Comparison of ENCODE assay signal across 10 mouse cellular contexts in genomic region chr2:38379546-38379870, GRCm38 (mm10). TPM values are rescaled to one million over a fixed set of nuclear protein-coding genes. Genes with fewer than 3 reads are reported as not detected.
DNase-seq lines count a peak whose midpoint lies in the region; ATAC-seq lines count a peak whose summit lies in the region.
"Had no signal": no experiment of that assay in that cellular context is flagged by ENCODE, and none has a peak within 500 bp of the region (broad histone marks: within the 10 kb centered on the region; RNA-seq: fewer than 3 reads in every experiment).

No protein-coding gene starts in this region.

- peaks cover 67% of the 10 kb centered on the region for H3K27me3 ChIP-seq in megakaryocyte, embryonic 14.5 days (replicated peaks)
- peaks cover 44% of the 10 kb centered on the region for H3K27me3 ChIP-seq in limb, embryonic 13.5 days

- peaks cover 16% of the 10 kb centered on the region for H3K4me1 ChIP-seq in megakaryocyte, embryonic 14.5 days
- H3K4me1 ChIP-seq in limb, embryonic 13.5 days, result peaks cover 24% of the 10 kb centered on the region

- no peak overlapping the region for H3K27ac ChIP-seq in limb, embryonic 13.5 days

- peak overlapping the region; percentile 52 for H3K4me2 ChIP-seq in limb, embryonic 13.5 days (replicated peaks)

- 9% methylated on average over 4 of the region's 4 CpGs for WGBS in limb, embryonic 13.5 days

- H3K9ac ChIP-seq in limb, embryonic 13.5 days, result no peak overlapping the region; the same call in 1 of the 2 replicates

- H3K9me3 ChIP-seq in megakaryocyte, embryonic 14.5 days, result peaks cover 5% of the 10 kb centered on the region
- H3K9me3 ChIP-seq in limb, embryonic 13.5 days, result no peaks in the 10 kb centered on the region

- H3K36me3 ChIP-seq in megakaryocyte, embryonic 14.5 days (replicated peaks; ENCODE audit: low read length), result no peaks in the 10 kb centered on the region
- H3K36me3 ChIP-seq in limb, embryonic 13.5 days, result no peaks in the 10 kb centered on the region

- peak; percentile 83 for DNase-seq in cerebellum, adult 9-11 months
- no peak for DNase-seq in cerebellum, adult 8-10 months
- no peak for DNase-seq in lung, adult 18-20 months
- no peak for DNase-seq in spleen, adult 12 weeks (ENCODE audit: low spot score)

- no peak for ATAC-seq in megakaryocyte, adult 5-6 weeks (ENCODE audit: poor library complexity, severe bottlenecking)
- ATAC-seq in limb, embryonic 13.5 days (ENCODE audit: low FRiP score, low read depth), result no peak
- ATAC-seq in inflammation-experienced regulatory T-cells, adult 6 months, result no peak

- peak overlapping the region; percentile 44 for H3K4me3 ChIP-seq in megakaryocyte, embryonic 14.5 days (replicated peaks)
- peak overlapping the region; percentile 21; the same call in 1 of the 2 replicates for H3K4me3 ChIP-seq in limb, embryonic 13.5 days

RNA-seq across cellular contexts. Expression of gene Lhx2, which starts 40.4 kb away (rescaled TPM):
- 0.03 TPM in 1 of 2 replicates, not detected in the other for polyA plus RNA-seq in megakaryocyte, embryonic 14.5 days (2012; ENCODE audit: insufficient read depth, low replicate concordance)
- 0.18 and 1.0 TPM in 2 replicates for total RNA-seq in megakaryocyte, adult 5-6 weeks (2015)
- not detected in 2 replicates for total RNA-seq in megakaryocyte, adult 5-6 weeks (2017)
- 15.4 and 17.4 TPM in 2 replicates for polyA plus RNA-seq in limb, embryonic 13.5 days (2015; fragmentation: Nextera tagmentation; extraction: Ambion mirVana)
- polyA plus RNA-seq in inflammation-experienced regulatory T-cells, adult 6 months (2017; shearing (Covaris generic)), result under 1 TPM in 1 of 3 experiments, not detected in 2; 0.13 TPM
- polyA plus RNA-seq: activated CD4-positive, CD25-positive, alpha-beta regulatory T cell, adult 4 months; intestine, embryonic 14.5 days had no signal

Comparison
In these comparisons a context has a peak if more than half of its experiments do, and no peak if none do; other contexts are left out.
1. RNA of gene Lhx2, which starts 40.4 kb away (polyA plus RNA-seq): 15.4 to 17.4 TPM in limb, embryonic 13.5 days; 0.03 TPM in megakaryocyte, embryonic 14.5 days and 0.13 TPM in inflammation-experienced regulatory T-cells, adult 6 months; every median in the first group is over 10 times any median in the second.